Mouse (Mus musculus) ES-CJ7 (cell line): ENCODE measurements around the gene Smarcc2.
"Not testable (repeated sequence)": the region's sequence is repeated elsewhere in the genome, so short reads cannot be mapped to it uniquely, and the experiment has no call there.

ENCODE experiments used
- DNase-seq: peaks from one replicate; pipeline ENCODE4 v3.0.0; 2011; ENCODE audit warnings: low read depth, low spot score

Smarcc2 gene

GRCm38 (mm10) chr10:128493695-128494666, 34.9 kb downstream of the Smarcc2 start, which contains the start of gene Myl6:
Gene Myl6 (minus strand): TSS chr10:128494145.
- peak; percentile 99 for DNase-seq

GRCm38 (mm10) chr10:128494667-128495245, 35.7 kb downstream of the Smarcc2 start:
- no peak for DNase-seq

- no peak for DNase-seq
Measured at GRCm38 (mm10) chr10:128495270-128495669, 36.2 kb downstream of the Smarcc2 start.

GRCm38 (mm10) chr10:128495903-128496302, 36.9 kb downstream of the Smarcc2 start:
- no peak for DNase-seq

GRCm38 (mm10) chr10:128496509-128497077, 37.5 kb downstream of the Smarcc2 start:
- DNase-seq, result no peak

GRCm38 (mm10) chr10:128497134-128497737, 38.2 kb downstream of the Smarcc2 start:
- no peak for DNase-seq

GRCm38 (mm10) chr10:128498590-128498989, 39.5 kb downstream of the Smarcc2 start, which contains the start of gene Myl6b:
Gene Myl6b (minus strand): TSS chr10:128498685.
- peak; percentile 99 for DNase-seq

GRCm38 (mm10) chr10:128499116-128499671, 40.1 kb downstream of the Smarcc2 start:
- peak; percentile 29 for DNase-seq

- no peak for DNase-seq
Measured at GRCm38 (mm10) chr10:128502341-128502740, 43.3 kb downstream of the Smarcc2 start.

GRCm38 (mm10) chr10:128503532-128503931, 44.5 kb downstream of the Smarcc2 start:
- DNase-seq, result no peak

- no peak for DNase-seq
Measured at GRCm38 (mm10) chr10:128504012-128504411, 45.0 kb downstream of the Smarcc2 start.

GRCm38 (mm10) chr10:128504641-128505370, 45.8 kb downstream of the Smarcc2 start:
- no peak for DNase-seq

GRCm38 (mm10) chr10:128505371-128505667, 46.3 kb downstream of the Smarcc2 start:
- not testable (repeated sequence) for DNase-seq

GRCm38 (mm10) chr10:128505974-128506373, 46.9 kb downstream of the Smarcc2 start:
- DNase-seq, result peak; percentile 60

- no peak for DNase-seq
Measured at GRCm38 (mm10) chr10:128508260-128508659, 49.2 kb downstream of the Smarcc2 start.

- DNase-seq, result no peak
Measured at GRCm38 (mm10) chr10:128509203-128509602, 50.2 kb downstream of the Smarcc2 start.

- DNase-seq, result no peak
Measured at GRCm38 (mm10) chr10:128509831-128510230, 50.8 kb downstream of the Smarcc2 start.

GRCm38 (mm10) chr10:128510301-128510700, 51.3 kb downstream of the Smarcc2 start:
- DNase-seq, result no peak

GRCm38 (mm10) chr10:128511189-128511588, 52.1 kb downstream of the Smarcc2 start:
- no peak for DNase-seq

- DNase-seq, result no peak
Measured at GRCm38 (mm10) chr10:128511761-128512160, 52.7 kb downstream of the Smarcc2 start.

GRCm38 (mm10) chr10:128515044-128515443, 56.0 kb downstream of the Smarcc2 start:
- no peak for DNase-seq
